Mouse (Mus musculus): ENCODE data around the gene Zhx3. TPM values are rescaled to one million over a fixed set of nuclear protein-coding genes. Genes with fewer than 3 reads are reported as not detected.

Zhx3 gene
- polyA plus RNA-seq, 1 experiment from 2014 or later = 15.5 TPM

DNA sequence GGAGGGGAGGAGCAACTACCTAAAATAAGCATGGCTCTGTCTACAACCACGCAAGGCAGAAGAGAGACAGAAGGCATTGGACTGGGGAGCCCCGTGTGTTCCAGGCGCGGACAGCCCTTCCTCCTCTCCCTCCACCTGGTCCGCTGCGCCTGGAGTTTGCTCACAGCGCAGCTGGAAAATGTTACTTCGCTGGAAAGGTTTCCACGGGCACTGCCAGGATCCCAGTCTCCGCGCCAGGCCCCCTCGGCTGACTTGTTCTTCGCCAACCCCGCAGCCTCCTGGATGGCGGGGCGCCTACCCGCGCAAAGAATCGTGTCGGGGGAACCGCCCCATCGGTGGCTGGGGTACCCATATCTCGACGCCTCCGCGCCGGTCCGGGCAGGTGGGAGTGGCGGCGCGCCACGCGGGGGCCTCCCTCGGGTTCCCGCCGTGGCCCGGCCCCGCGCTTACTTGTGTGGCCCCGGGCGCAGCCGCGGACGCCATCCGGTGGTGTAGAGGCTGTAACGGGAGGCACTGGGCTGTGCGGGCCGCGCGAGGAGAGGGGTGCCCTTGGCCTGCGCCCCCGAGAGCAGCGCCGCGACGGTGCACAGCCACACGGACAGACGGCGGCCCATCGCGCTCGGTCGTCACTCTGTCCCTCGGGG is 38.9 kb upstream of the Zhx3 start:
- Histone ChIP-seq H3K9ac (replicated peaks; ENCODE audit: low read depth, low read length) (peak overlapping the region; percentile 48), H3K4me1 (ENCODE audit: control insufficient read depth, insufficient read depth, low read length) (peaks cover 5% of the 10 kb centered on the region; the same call in 1 of the 2 replicates), H3K4me2 (ENCODE audit: low read depth, low read length) (peak overlapping the region; percentile 79), H3K27me3 (ENCODE audit: control insufficient read depth, insufficient read depth, low read length) (peaks cover 25% of the 10 kb centered on the region), H3K9me3 (ENCODE audit: control insufficient read depth, low read length) (no peaks in the 10 kb centered on the region), H3K4me3 (ENCODE audit: low read depth, low read length) (peak overlapping the region; percentile 37), H3K27ac (ENCODE audit: low read depth, low read length) (no peak overlapping the region), H3K36me3 (ENCODE audit: control insufficient read depth, insufficient read depth, low read length) (no peaks in the 10 kb centered on the region)
- ATAC-seq (ENCODE audit: low read depth) = peak; percentile 63
- 3% methylated on average over 58 of the region's 64 CpGs for WGBS

DNA sequence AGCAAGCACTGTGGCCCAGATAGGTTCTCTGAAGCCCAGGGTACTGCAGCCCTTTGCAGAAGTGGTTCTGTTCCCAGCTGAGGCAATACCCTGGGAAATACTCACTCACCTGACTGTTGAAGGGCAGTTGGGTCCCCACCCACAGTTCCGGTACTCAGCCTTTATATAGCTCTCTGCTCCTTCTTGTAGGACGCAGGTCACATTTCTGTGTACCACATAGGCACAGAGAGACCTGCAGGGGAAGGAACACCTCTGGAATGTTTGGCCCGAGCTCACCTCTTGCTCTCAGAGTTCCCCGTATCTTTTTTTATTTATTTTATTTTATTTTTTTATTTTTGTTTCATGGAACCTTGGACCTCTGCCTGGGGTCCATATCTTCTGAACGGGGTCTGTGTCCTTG is 37.8 kb upstream of the Zhx3 start:
- H3K4me1 ChIP-seq (ENCODE audit: control insufficient read depth, insufficient read depth, low read length) = peaks cover 5% of the 10 kb centered on the region; the same call in 1 of the 2 replicates
- H3K4me3 ChIP-seq (ENCODE audit: low read depth, low read length) = no peak overlapping the region
- no peak overlapping the region for H3K27ac ChIP-seq (ENCODE audit: low read depth, low read length)
- peaks cover 25% of the 10 kb centered on the region for H3K27me3 ChIP-seq (ENCODE audit: control insufficient read depth, insufficient read depth, low read length)
- no peaks in the 10 kb centered on the region for H3K36me3 ChIP-seq (ENCODE audit: control insufficient read depth, insufficient read depth, low read length)
- 87% methylated on average over 5 of the region's 5 CpGs for WGBS
- no peak for ATAC-seq (ENCODE audit: low read depth)
- H3K9me3 ChIP-seq (ENCODE audit: control insufficient read depth, low read length) = no peaks in the 10 kb centered on the region
- no peak overlapping the region for H3K4me2 ChIP-seq (ENCODE audit: low read depth, low read length)
- no peak overlapping the region for H3K9ac ChIP-seq (replicated peaks; ENCODE audit: low read depth, low read length)

DNA sequence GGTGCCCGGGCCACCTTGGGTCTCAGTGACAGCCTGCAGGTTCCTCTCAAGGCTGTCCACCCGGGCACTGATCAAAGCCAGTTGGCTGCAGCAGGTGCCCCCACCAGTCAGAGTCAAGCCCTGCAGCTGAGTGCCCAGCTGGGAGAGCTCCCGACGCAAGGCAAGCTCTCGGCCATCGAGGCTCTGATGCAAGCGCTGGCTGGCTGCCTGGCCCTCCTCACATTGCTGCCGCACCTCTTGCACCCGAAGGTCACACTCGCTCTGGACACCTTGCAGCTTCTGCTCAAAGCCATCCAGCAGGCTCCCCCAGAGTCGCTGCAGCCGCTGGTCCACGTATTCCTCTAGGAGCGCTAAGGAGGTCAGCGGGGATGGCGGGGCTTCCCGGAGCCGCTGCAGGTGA is 35.8 kb upstream of the Zhx3 start:
- Histone ChIP-seq H3K4me2 (ENCODE audit: low read depth, low read length) (no peak overlapping the region), H3K36me3 (ENCODE audit: control insufficient read depth, insufficient read depth, low read length) (no peaks in the 10 kb centered on the region), H3K4me3 (ENCODE audit: low read depth, low read length) (no peak overlapping the region), H3K27ac (ENCODE audit: low read depth, low read length) (no peak overlapping the region), H3K9ac (replicated peaks; ENCODE audit: low read depth, low read length) (no peak overlapping the region), H3K4me1 (ENCODE audit: control insufficient read depth, insufficient read depth, low read length) (peaks cover 5% of the 10 kb centered on the region; the same call in 1 of the 2 replicates), H3K9me3 (ENCODE audit: control insufficient read depth, low read length) (no peaks in the 10 kb centered on the region), H3K27me3 (ENCODE audit: control insufficient read depth, insufficient read depth, low read length) (peaks cover 25% of the 10 kb centered on the region)
- no peak for ATAC-seq (ENCODE audit: low read depth)
- WGBS = 62% methylated on average over 18 of the region's 18 CpGs

DNA sequence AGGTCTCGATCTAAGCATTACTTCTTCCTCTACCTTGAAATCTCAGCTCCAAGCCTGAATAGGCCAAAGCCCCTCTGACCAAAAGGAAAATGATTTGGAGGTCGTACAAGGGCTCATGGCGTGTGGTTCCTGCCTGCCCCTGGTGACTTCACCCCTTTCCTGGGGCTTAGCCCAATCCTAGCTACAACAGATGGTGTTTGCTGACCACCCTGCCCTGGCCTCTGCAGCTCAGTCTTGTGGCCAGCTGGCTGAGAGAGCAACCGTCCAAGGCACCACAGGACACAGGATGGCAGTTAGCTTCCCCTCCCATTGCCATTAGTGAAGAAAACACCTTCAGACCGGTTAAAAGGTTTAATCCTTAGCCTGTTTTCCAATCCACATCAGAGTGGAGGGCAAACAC is 33.3 kb upstream of the Zhx3 start:
- Histone ChIP-seq H3K27me3 (ENCODE audit: control insufficient read depth, insufficient read depth, low read length) (0 out of 2 replicates have a peak, but pooled peaks cover 5% of the 10 kb centered on the region), H3K27ac (ENCODE audit: low read depth, low read length) (no peak overlapping the region), H3K4me3 (ENCODE audit: low read depth, low read length) (no peak overlapping the region), H3K9ac (replicated peaks; ENCODE audit: low read depth, low read length) (no peak overlapping the region), H3K36me3 (ENCODE audit: control insufficient read depth, insufficient read depth, low read length) (no peaks in the 10 kb centered on the region), H3K4me2 (ENCODE audit: low read depth, low read length) (no peak overlapping the region), H3K4me1 (ENCODE audit: control insufficient read depth, insufficient read depth, low read length) (no peaks in the 10 kb centered on the region), H3K9me3 (ENCODE audit: control insufficient read depth, low read length) (no peaks in the 10 kb centered on the region)
- no peak for ATAC-seq (ENCODE audit: low read depth)
- WGBS = 84% methylated on average over 5 of the region's 5 CpGs

GRCm38 (mm10) chr2:160905301-160905700 is 32.5 kb upstream of the Zhx3 start:
- no peak for ATAC-seq (ENCODE audit: low read depth)
- Histone ChIP-seq H3K27ac (ENCODE audit: low read depth, low read length) (no peak overlapping the region), H3K36me3 (ENCODE audit: control insufficient read depth, insufficient read depth, low read length) (no peaks in the 10 kb centered on the region), H3K4me3 (ENCODE audit: low read depth, low read length) (no peak overlapping the region), H3K9ac (replicated peaks; ENCODE audit: low read depth, low read length) (no peak overlapping the region), H3K4me1 (ENCODE audit: control insufficient read depth, insufficient read depth, low read length) (no peaks in the 10 kb centered on the region), H3K9me3 (ENCODE audit: control insufficient read depth, low read length) (no peaks in the 10 kb centered on the region), H3K27me3 (ENCODE audit: control insufficient read depth, insufficient read depth, low read length) (0 out of 2 replicates have a peak, but pooled peaks cover 1% of the 10 kb centered on the region), H3K4me2 (ENCODE audit: low read depth, low read length) (no peak overlapping the region)
- 97% methylated on average over 12 of the region's 12 CpGs for WGBS

- Histone ChIP-seq H3K9ac (replicated peaks; ENCODE audit: low read depth, low read length) (no peak overlapping the region), H3K4me2 (ENCODE audit: low read depth, low read length) (no peak overlapping the region), H3K4me1 (ENCODE audit: control insufficient read depth, insufficient read depth, low read length) (no peaks in the 10 kb centered on the region), H3K36me3 (ENCODE audit: control insufficient read depth, insufficient read depth, low read length) (no peaks in the 10 kb centered on the region), H3K9me3 (ENCODE audit: control insufficient read depth, low read length) (no peaks in the 10 kb centered on the region), H3K27ac (ENCODE audit: low read depth, low read length) (no peak overlapping the region), H3K4me3 (ENCODE audit: low read depth, low read length) (no peak overlapping the region), H3K27me3 (ENCODE audit: control insufficient read depth, insufficient read depth, low read length) (no peaks in the 10 kb centered on the region)
- no peak for ATAC-seq (ENCODE audit: low read depth)
- 88% methylated on average over 7 of the region's 7 CpGs for WGBS
Observed at GRCm38 (mm10) chr2:160901656-160902412, 29.0 kb upstream of the Zhx3 start.

GRCm38 (mm10) chr2:160891697-160892096 is 18.9 kb upstream of the Zhx3 start:
- Histone ChIP-seq H3K9ac (replicated peaks; ENCODE audit: low read depth, low read length) (no peak overlapping the region), H3K27ac (ENCODE audit: low read depth, low read length) (no peak overlapping the region), H3K4me2 (ENCODE audit: low read depth, low read length) (no peak overlapping the region), H3K4me3 (ENCODE audit: low read depth, low read length) (no peak overlapping the region), H3K27me3 (ENCODE audit: control insufficient read depth, insufficient read depth, low read length) (no peaks in the 10 kb centered on the region), H3K9me3 (ENCODE audit: control insufficient read depth, low read length) (no peaks in the 10 kb centered on the region), H3K4me1 (ENCODE audit: control insufficient read depth, insufficient read depth, low read length) (peaks cover 3% of the 10 kb centered on the region; the same call in 1 of the 2 replicates), H3K36me3 (ENCODE audit: control insufficient read depth, insufficient read depth, low read length) (no peaks in the 10 kb centered on the region)
- 84% methylated on average over 9 of the region's 9 CpGs for WGBS
- no peak for ATAC-seq (ENCODE audit: low read depth)

DNA sequence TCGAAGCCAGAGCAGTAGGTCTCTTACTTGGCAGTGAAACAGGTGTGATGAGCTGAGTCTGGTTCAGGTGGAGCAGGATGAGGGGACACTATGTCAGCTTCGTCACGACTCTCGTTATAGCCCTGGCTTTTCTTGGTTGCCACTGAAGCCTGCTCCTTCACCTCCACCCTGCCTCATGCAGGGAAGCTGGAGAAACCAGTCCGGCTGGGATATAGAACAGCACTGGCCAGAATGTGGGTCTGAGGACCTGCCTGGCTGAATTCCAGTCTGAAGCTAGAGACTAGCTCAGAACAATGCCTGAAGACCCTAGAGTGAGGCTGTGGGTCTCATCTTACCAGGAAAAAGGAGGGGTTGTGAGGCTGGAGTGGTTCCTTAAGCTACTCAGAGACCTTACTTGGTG is 18.2 kb upstream of the Zhx3 start:
- no peak overlapping the region for H3K4me2 ChIP-seq (ENCODE audit: low read depth, low read length)
- H3K9me3 ChIP-seq (ENCODE audit: control insufficient read depth, low read length) = no peaks in the 10 kb centered on the region
- no peak overlapping the region for H3K4me3 ChIP-seq (ENCODE audit: low read depth, low read length)
- no peaks in the 10 kb centered on the region for H3K36me3 ChIP-seq (ENCODE audit: control insufficient read depth, insufficient read depth, low read length)
- 86% methylated on average over 5 of the region's 5 CpGs for WGBS
- no peak for ATAC-seq (ENCODE audit: low read depth)
- H3K9ac ChIP-seq (replicated peaks; ENCODE audit: low read depth, low read length) = no peak overlapping the region
- H3K4me1 ChIP-seq (ENCODE audit: control insufficient read depth, insufficient read depth, low read length) = peaks cover 3% of the 10 kb centered on the region; the same call in 1 of the 2 replicates
- H3K27me3 ChIP-seq (ENCODE audit: control insufficient read depth, insufficient read depth, low read length) = no peaks in the 10 kb centered on the region
- no peak overlapping the region for H3K27ac ChIP-seq (ENCODE audit: low read depth, low read length)

DNA sequence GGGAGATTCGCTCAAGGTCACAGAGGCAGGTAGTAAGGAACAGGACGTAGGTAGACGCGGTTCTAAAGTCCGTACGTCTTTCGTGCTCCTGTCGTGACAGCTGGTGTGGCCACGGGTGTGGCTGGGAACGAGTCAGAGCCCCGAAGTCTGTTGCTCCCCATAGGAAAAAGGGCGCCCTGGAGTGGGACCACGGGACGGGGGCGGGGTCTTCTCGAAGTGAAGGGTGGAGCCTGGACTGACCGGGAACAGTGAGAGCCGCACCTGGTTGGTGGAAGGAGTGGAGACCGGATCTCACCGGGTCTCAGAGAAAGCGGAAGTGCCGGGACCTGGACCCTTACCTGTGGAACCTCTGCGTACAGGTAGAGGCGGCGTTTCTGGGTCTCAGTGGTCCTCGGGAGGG is 15.1 kb upstream of the Zhx3 start:
- peak; percentile 71 for ATAC-seq (ENCODE audit: low read depth)
- under 1% methylated on average over 26 of the region's 26 CpGs for WGBS
- no peaks in the 10 kb centered on the region for H3K9me3 ChIP-seq (ENCODE audit: control insufficient read depth, low read length)
- no peaks in the 10 kb centered on the region for H3K27me3 ChIP-seq (ENCODE audit: control insufficient read depth, insufficient read depth, low read length)
- H3K9ac ChIP-seq (replicated peaks; ENCODE audit: low read depth, low read length) = no peak overlapping the region
- no peak overlapping the region for H3K27ac ChIP-seq (ENCODE audit: low read depth, low read length)
- H3K4me3 ChIP-seq (ENCODE audit: low read depth, low read length) = peak overlapping the region; percentile 36
- H3K4me1 ChIP-seq (ENCODE audit: control insufficient read depth, insufficient read depth, low read length) = peaks cover 3% of the 10 kb centered on the region; the same call in 1 of the 2 replicates
- H3K4me2 ChIP-seq (ENCODE audit: low read depth, low read length) = peak overlapping the region; percentile 85
- H3K36me3 ChIP-seq (ENCODE audit: control insufficient read depth, insufficient read depth, low read length) = no peaks in the 10 kb centered on the region

Measured in neural tube, embryonic 14.5 days (tissue).